Mouse (Mus musculus): ENCODE data around the gene Zfp37. TPM values are rescaled to one million over a fixed set of nuclear protein-coding genes. Genes with fewer than 3 reads are reported as not detected.

The Zfp37 gene
- polyA plus RNA-seq, 1 experiment from 2014 or later: 5.3 TPM

Other genes starting within 250 kb of the Zfp37 start
- not detected in 2 replicates for gene Mup20, start 176.9 kb downstream of the Zfp37 start, polyA plus RNA-seq (2015; fragmentation: Nextera tagmentation; extraction: Ambion mirVana)
- gene Mup3, start 143.7 kb downstream of the Zfp37 start, polyA plus RNA-seq (2015; fragmentation: Nextera tagmentation; extraction: Ambion mirVana): not detected in 2 replicates
- not detected in 2 replicates for gene Mup21, start 80.2 kb downstream of the Zfp37 start, polyA plus RNA-seq (2015; fragmentation: Nextera tagmentation; extraction: Ambion mirVana)
- gene Slc31a2, start 31.5 kb upstream of the Zfp37 start, polyA plus RNA-seq (2015; fragmentation: Nextera tagmentation; extraction: Ambion mirVana): 22.2 and 27.3 TPM in 2 replicates
- 15.2 and 19.6 TPM in 2 replicates for gene Fkbp15, start 129.5 kb upstream of the Zfp37 start, polyA plus RNA-seq (2015; fragmentation: Nextera tagmentation; extraction: Ambion mirVana)
- gene Slc31a1, start 129.7 kb upstream of the Zfp37 start, polyA plus RNA-seq (2015; fragmentation: Nextera tagmentation; extraction: Ambion mirVana): 34.9 and 41.0 TPM in 2 replicates
- gene Cdc26, start 177.6 kb upstream of the Zfp37 start, polyA plus RNA-seq (2015; fragmentation: Nextera tagmentation; extraction: Ambion mirVana): 79.3 and 82.0 TPM in 2 replicates
- gene Prpf4, start 177.8 kb upstream of the Zfp37 start, polyA plus RNA-seq (2015; fragmentation: Nextera tagmentation; extraction: Ambion mirVana): 11.5 and 13.4 TPM in 2 replicates
- gene Rnf183, start 204.2 kb upstream of the Zfp37 start, polyA plus RNA-seq (2015; fragmentation: Nextera tagmentation; extraction: Ambion mirVana): not detected in 2 replicates
- 2.5 and 3.2 TPM in 2 replicates for gene Wdr31, start 239.8 kb upstream of the Zfp37 start, polyA plus RNA-seq (2015; fragmentation: Nextera tagmentation; extraction: Ambion mirVana)
- gene Bspry, start 249.0 kb upstream of the Zfp37 start, polyA plus RNA-seq (2015; fragmentation: Nextera tagmentation; extraction: Ambion mirVana): 1.4 and 4.4 TPM in 2 replicates